Mouse (Mus musculus): ENCODE results near the gene Ncstn. TPM values are rescaled to one million over a fixed set of nuclear protein-coding genes. Genes with fewer than 3 reads are reported as not detected.

Gene Ncstn
- polyA plus RNA-seq, 1 experiment from 2014 or later, result 95.5 TPM

DNA sequence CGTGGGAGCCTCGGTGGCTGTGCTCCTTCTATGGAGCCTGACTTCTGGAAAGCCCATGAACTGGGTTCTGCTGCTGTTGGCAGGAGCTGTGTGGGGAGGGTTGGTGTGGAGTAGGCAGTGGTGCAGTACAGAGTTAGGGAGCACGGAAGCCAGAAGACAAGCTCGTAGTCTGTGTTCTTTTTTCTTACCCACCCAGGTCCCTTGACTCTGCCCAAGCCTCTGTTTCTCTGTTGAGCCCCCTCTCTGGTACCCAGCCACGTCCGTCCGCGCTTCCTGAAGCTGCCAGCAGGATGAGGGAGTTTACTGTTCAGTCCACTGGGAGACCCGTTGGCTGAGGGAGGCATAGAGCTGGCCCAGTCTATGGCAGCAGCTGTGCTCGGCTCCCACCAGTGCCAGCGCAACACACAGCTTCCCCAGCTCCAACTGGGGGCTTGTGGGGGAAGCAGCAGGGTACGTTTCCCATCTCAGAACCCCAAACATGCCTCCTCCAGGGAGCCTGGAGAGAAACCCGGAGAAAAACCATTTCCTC is 17.9 kb downstream of the Ncstn start:
- 74% methylated on average over 13 of the region's 13 CpGs for WGBS
- H3K27ac ChIP-seq, result peak overlapping the region; percentile 76
- no peak overlapping the region for H3K9ac ChIP-seq
- no peak overlapping the region for H3K4me2 ChIP-seq
- no peak overlapping the region for H3K4me3 ChIP-seq
- H3K4me1 ChIP-seq, result peaks cover 22% of the 10 kb centered on the region
- no peaks in the 10 kb centered on the region for H3K9me3 ChIP-seq (replicated peaks)
- H3K36me3 ChIP-seq (ENCODE audit: poor library complexity, severe bottlenecking), result peaks cover 61% of the 10 kb centered on the region
- no peaks in the 10 kb centered on the region for H3K27me3 ChIP-seq
- peak; percentile 62 for ATAC-seq

DNA sequence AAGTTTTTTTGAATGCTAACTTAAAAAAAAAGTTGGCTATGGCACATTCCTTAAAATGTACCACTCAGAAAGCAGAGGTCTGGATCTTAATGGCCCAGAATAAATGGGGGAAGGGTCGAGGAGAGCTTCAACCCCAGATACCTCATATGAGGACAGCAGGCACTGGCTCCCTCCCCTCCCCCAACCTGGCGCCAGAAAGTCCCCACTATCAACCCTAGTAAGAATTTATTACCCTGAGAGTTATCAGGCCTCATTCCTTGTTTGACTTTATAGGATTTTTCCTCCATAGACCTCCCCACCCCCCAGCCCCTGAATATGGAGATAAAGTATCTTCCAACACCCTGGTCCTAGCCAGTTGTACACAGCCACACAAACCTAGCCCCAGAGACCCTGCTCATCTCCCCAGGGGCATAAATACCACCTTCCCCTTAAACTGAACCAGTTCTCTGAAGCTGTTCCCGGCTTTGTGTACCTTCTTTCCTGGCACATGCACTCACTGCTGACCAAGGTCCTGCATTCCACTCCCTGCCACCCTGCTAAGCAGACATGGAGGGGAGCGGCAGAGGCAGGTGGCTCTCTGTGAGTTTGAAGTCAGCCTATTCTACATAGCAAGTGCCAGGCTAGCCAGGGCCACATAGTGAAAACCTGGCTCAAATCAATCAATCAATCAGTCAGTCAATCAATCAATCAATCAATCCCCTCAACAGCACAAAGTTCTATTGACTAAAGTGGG is 19.1 kb downstream of the Ncstn start:
- Histone ChIP-seq H3K27me3 (no peaks in the 10 kb centered on the region), H3K36me3 (ENCODE audit: poor library complexity, severe bottlenecking) (peaks cover 49% of the 10 kb centered on the region), H3K9me3 (replicated peaks) (no peaks in the 10 kb centered on the region), H3K9ac (no peak overlapping the region), H3K4me3 (no peak overlapping the region), H3K4me2 (no peak overlapping the region), H3K4me1 (peaks cover 34% of the 10 kb centered on the region), H3K27ac (no peak overlapping the region)
- ATAC-seq, result no peak
- 70% methylated on average over 4 of the region's 4 CpGs for WGBS

- Histone ChIP-seq H3K27ac (peak overlapping the region; percentile 88; the same call in 1 of the 2 replicates), H3K9ac (no peak overlapping the region)
Measured at GRCm38 (mm10) chr1:172062101-172062500, 20.5 kb downstream of the Ncstn start.

GRCm38 (mm10) chr1:172061217-172061616 is 21.4 kb downstream of the Ncstn start:
- Histone ChIP-seq H3K9me3 (replicated peaks) (no peaks in the 10 kb centered on the region), H3K27me3 (no peaks in the 10 kb centered on the region), H3K36me3 (ENCODE audit: poor library complexity, severe bottlenecking) (peaks cover 27% of the 10 kb centered on the region), H3K4me2 (peak overlapping the region; percentile 3; the same call in 1 of the 2 replicates), H3K9ac (peak overlapping the region; percentile 43), H3K4me3 (no peak overlapping the region), H3K4me1 (peaks cover 50% of the 10 kb centered on the region), H3K27ac (peak overlapping the region; percentile 88)
- whole genome bisulfite sequencing, result 22% methylated on average over 8 of the region's 8 CpGs
- ATAC-seq, result peak; percentile 4; the same call in 1 of the 2 replicates

More at GRCm38 (mm10) chr1:172062101-172062500, 20.5 kb downstream of the Ncstn start:
- no peaks in the 10 kb centered on the region for H3K27me3 ChIP-seq
- no peak overlapping the region for H3K4me3 ChIP-seq
- no peak for ATAC-seq
- H3K9me3 ChIP-seq (replicated peaks), result no peaks in the 10 kb centered on the region
- no peak overlapping the region for H3K4me2 ChIP-seq
- peaks cover 35% of the 10 kb centered on the region for H3K36me3 ChIP-seq (ENCODE audit: poor library complexity, severe bottlenecking)
- peaks cover 47% of the 10 kb centered on the region for H3K4me1 ChIP-seq
- 79% methylated on average over 2 of the region's 2 CpGs for WGBS

DNA sequence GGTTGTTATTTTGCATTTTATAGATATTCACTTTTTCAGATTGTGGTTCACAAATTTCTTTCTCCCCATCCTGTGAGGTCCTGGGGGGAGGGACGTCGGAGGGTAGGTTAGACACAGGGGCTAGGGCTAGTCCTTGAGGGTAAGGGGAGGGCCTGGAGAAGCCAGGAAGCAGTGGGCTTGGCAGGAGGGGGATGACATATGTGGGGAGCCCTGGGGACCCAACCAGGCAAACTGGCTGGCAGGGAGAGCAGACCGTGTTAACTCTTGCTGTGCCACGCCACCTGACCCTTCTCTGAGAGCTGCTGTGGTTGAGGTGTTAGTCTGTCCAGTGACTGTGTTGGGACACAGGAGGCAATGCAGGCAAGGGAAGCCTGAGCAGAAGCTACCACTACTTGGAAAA is 21.9 kb downstream of the Ncstn start:
- no peak overlapping the region for H3K4me3 ChIP-seq
- peak overlapping the region; percentile 43; the same call in 1 of the 2 replicates for H3K9ac ChIP-seq
- no peaks in the 10 kb centered on the region for H3K27me3 ChIP-seq
- H3K4me1 ChIP-seq, result peaks cover 50% of the 10 kb centered on the region
- 51% methylated on average over 4 of the region's 4 CpGs for WGBS
- H3K36me3 ChIP-seq (ENCODE audit: poor library complexity, severe bottlenecking), result peaks cover 21% of the 10 kb centered on the region
- no peaks in the 10 kb centered on the region for H3K9me3 ChIP-seq (replicated peaks)
- H3K4me2 ChIP-seq, result peak overlapping the region; percentile 3; the same call in 1 of the 2 replicates
- ATAC-seq, result 0 out of 2 replicates have a peak, but pooled peaks have one; percentile 34
- H3K27ac ChIP-seq, result peak overlapping the region; percentile 88

- no peak for ATAC-seq
- Histone ChIP-seq H3K9ac (no peak overlapping the region), H3K4me2 (peak overlapping the region; percentile 75; the same call in 1 of the 2 replicates), H3K36me3 (ENCODE audit: poor library complexity, severe bottlenecking) (peaks cover 5% of the 10 kb centered on the region; the same call in 1 of the 2 replicates), H3K27ac (peak overlapping the region; percentile 81), H3K27me3 (peaks cover 12% of the 10 kb centered on the region), H3K4me1 (peaks cover 59% of the 10 kb centered on the region), H3K4me3 (no peak overlapping the region), H3K9me3 (replicated peaks) (no peaks in the 10 kb centered on the region)
- WGBS, result 53% methylated on average over 7 of the region's 7 CpGs
Measured at GRCm38 (mm10) chr1:172058874-172059273, 23.7 kb downstream of the Ncstn start.

- H3K9ac ChIP-seq, result no peak overlapping the region
- 0 out of 2 replicates have a peak, but pooled peaks cover 5% of the 10 kb centered on the region for H3K36me3 ChIP-seq (ENCODE audit: poor library complexity, severe bottlenecking)
- H3K4me3 ChIP-seq, result no peak overlapping the region
- peak overlapping the region; percentile 81 for H3K27ac ChIP-seq
- H3K4me1 ChIP-seq, result peaks cover 65% of the 10 kb centered on the region
- WGBS, result 56% methylated on average over 6 of the region's 6 CpGs
- H3K9me3 ChIP-seq (replicated peaks), result no peaks in the 10 kb centered on the region
- peak overlapping the region; percentile 75 for H3K4me2 ChIP-seq
- peak; percentile 20; the same call in 1 of the 2 replicates for ATAC-seq
- peaks cover 18% of the 10 kb centered on the region for H3K27me3 ChIP-seq
Measured at GRCm38 (mm10) chr1:172058321-172058720, 24.3 kb downstream of the Ncstn start.

DNA sequence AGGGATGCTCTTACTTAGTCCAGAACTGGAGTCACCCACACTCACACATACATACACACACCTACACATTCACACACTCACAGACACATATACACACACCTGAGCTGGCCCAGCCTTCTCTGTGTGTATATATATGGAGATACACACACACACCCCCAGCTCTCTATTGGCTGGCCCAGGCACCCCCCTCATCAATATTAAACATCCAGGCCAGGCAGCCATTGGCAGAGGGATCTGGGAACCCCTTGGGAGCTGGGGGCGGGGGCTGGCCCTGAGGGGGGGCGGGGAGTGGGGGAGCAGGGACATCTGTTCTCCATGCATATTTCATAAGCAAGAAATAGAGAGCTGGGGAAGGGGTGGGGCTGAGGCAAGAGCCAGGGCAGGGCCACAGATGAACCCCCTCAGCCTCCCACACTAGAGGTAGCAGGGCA is 25.1 kb downstream of the Ncstn start, which contains the start of gene Nhlh1:
Gene Nhlh1, minus strand, starts transcription at position 83 of the 431 bp plus-strand sequence.
- Histone ChIP-seq H3K9me3 (replicated peaks) (no peaks in the 10 kb centered on the region), H3K4me1 (peaks cover 71% of the 10 kb centered on the region), H3K9ac (peak within 1 kb of the TSS; percentile 62), H3K4me3 (peak within 1 kb of the TSS; percentile 43), H3K27me3 (peaks cover 23% of the 10 kb centered on the region), H3K4me2 (peak within 1 kb of the TSS; percentile 75), H3K36me3 (ENCODE audit: poor library complexity, severe bottlenecking) (0 out of 2 replicates have a peak, but pooled peaks cover 5% of the 10 kb centered on the region), H3K27ac (peak within 1 kb of the TSS; percentile 81)
- ATAC-seq, result peak; percentile 84
- WGBS, result 0% methylated on average over 2 of the region's 2 CpGs

DNA sequence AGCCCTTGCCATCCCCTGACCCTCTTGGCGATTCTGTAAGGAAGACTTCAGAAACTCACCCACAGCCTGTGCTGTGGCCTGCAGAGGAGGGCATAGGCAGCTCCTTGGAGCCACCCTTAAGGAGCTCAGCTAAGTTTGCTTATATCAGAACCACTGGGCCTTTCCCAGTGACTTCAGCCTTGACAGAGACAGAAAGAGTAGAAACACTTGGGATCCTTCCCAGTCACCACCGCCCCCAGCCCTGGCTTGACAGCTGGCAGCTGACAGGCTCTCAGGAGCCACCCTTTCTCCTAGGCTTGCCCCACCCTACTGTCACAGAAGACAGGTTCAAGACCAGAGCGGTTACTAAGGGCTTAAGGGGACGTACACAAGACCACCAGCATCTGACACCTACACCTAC is 26.3 kb downstream of the Ncstn start:
- peaks cover 23% of the 10 kb centered on the region for H3K27me3 ChIP-seq
- H3K27ac ChIP-seq, result peak overlapping the region; percentile 49; the same call in 1 of the 2 replicates
- H3K9me3 ChIP-seq (replicated peaks), result no peaks in the 10 kb centered on the region
- H3K9ac ChIP-seq, result peak overlapping the region; percentile 62
- peak overlapping the region; percentile 43 for H3K4me3 ChIP-seq
- H3K4me2 ChIP-seq, result peak overlapping the region; percentile 75
- peaks cover 62% of the 10 kb centered on the region for H3K4me1 ChIP-seq
- 72% methylated on average over 4 of the region's 4 CpGs for WGBS
- ATAC-seq, result no peak
- H3K36me3 ChIP-seq (ENCODE audit: poor library complexity, severe bottlenecking), result 0 out of 2 replicates have a peak, but pooled peaks cover 5% of the 10 kb centered on the region

- H3K4me1 ChIP-seq, result peaks cover 52% of the 10 kb centered on the region
Measured at GRCm38 (mm10) chr1:172053541-172054440, 28.8 kb downstream of the Ncstn start.

GRCm38 (mm10) chr1:172052766-172053279 is 29.8 kb downstream of the Ncstn start:
- no peak overlapping the region for H3K9ac ChIP-seq
- H3K27me3 ChIP-seq, result peaks cover 23% of the 10 kb centered on the region
- H3K4me1 ChIP-seq, result peaks cover 52% of the 10 kb centered on the region
- no peak overlapping the region for H3K27ac ChIP-seq
- H3K36me3 ChIP-seq (ENCODE audit: poor library complexity, severe bottlenecking), result 0 out of 2 replicates have a peak, but pooled peaks cover 5% of the 10 kb centered on the region
- no peak for ATAC-seq
- no peaks in the 10 kb centered on the region for H3K9me3 ChIP-seq (replicated peaks)
- 20% methylated on average over 10 of the region's 10 CpGs for WGBS
- H3K4me2 ChIP-seq, result peak overlapping the region; percentile 75
- H3K4me3 ChIP-seq, result peak overlapping the region; percentile 43; the same call in 1 of the 2 replicates

More at GRCm38 (mm10) chr1:172053541-172054440, 28.8 kb downstream of the Ncstn start:
- Histone ChIP-seq H3K27me3 (peaks cover 23% of the 10 kb centered on the region), H3K9me3 (replicated peaks) (no peaks in the 10 kb centered on the region), H3K27ac (no peak overlapping the region), H3K4me2 (peak overlapping the region; percentile 75), H3K4me3 (peak overlapping the region; percentile 43), H3K9ac (peak overlapping the region; percentile 74), H3K36me3 (ENCODE audit: poor library complexity, severe bottlenecking) (0 out of 2 replicates have a peak, but pooled peaks cover 5% of the 10 kb centered on the region)
- ATAC-seq, result no peak
- 4% methylated on average over 42 of the region's 42 CpGs for WGBS

All from forebrain, embryonic 13.5 days (tissue).